17 mouse cellular contexts compared by ENCODE assay signal in the genomic region with DNA sequence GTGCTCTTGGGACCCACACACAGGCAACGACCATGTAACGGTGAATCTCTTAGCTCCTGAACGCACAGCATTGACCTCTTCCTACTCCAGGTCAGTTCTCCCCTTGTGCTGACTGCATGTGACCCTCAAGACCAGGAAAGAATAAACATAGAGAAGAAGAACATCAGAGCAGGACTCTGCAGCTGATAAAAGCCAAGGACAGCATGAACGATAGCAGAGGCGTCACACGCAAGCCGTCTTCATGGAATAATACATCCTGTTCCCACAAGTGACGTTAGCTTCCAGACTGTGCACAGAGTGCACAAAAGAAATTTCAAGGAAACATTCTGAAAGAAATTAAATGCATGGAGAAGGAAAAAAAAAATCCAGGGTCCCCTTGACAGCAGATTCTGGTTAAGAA.
"Had no signal": no experiment of that assay in that cellular context is flagged by ENCODE, and none has a peak within 500 bp of the region (broad histone marks: within the 10 kb centered on the region; RNA-seq: fewer than 3 reads in every experiment).

No protein-coding gene starts in this region.

- ATAC-seq: midbrain, embryonic 16.5 days had no signal

- H3K27ac ChIP-seq: liver, embryonic 14.5 days; macrophage; midbrain, embryonic 12.5 days; neural tube, embryonic 13.5 days; stomach, embryonic 15.5 days had no signal

- H3K9me3 ChIP-seq: midbrain, embryonic 12.5 days; neural tube, embryonic 13.5 days; stomach, embryonic 15.5 days had no signal

- H3K4me3 ChIP-seq: midbrain, embryonic 12.5 days; myocyte; neural tube, embryonic 13.5 days; stomach, embryonic 15.5 days had no signal

- H3K4me2 ChIP-seq: liver, embryonic 11.5 days; midbrain, embryonic 12.5 days; neural tube, embryonic 13.5 days; stomach, embryonic 15.5 days had no signal

- H3K27me3 ChIP-seq: neural tube, embryonic 13.5 days; stomach, embryonic 15.5 days had no signal

- H3K9ac ChIP-seq: liver, embryonic 14.5 days; midbrain, embryonic 12.5 days; neural tube, embryonic 13.5 days; stomach, embryonic 15.5 days had no signal

- H3K36me3 ChIP-seq: midbrain, embryonic 12.5 days; neural tube, embryonic 13.5 days; stomach, embryonic 15.5 days had no signal

- DNase-seq: kidney, adult 18-20 months; kidney, adult 9 months; kidney, postnatal 14 days; kidney, postnatal 4 days; lung, adult 2 months; retina, postnatal 1 day; right cerebral cortex, postnatal 25 days; spleen, adult 18-20 months; thymus, postnatal 25 days had no signal
